Mouse (Mus musculus) adrenal gland, postnatal 36 days (tissue): Measurements from ENCODE around the gene Fam241b. TPM values are rescaled to one million over a fixed set of nuclear protein-coding genes. Genes with fewer than 3 reads are reported as not detected.
A peak's percentile ranks its signal among the peaks of the same experiment; 100 is the strongest.
"Not testable (repeated sequence)": the region's sequence is repeated elsewhere in the genome, so short reads cannot be mapped to it uniquely, and the experiment has no call there.

Experiments used
- DNase-seq, 2 experiments: peaks; one replicate each; pipeline ENCODE4 v3.0.0; 2021; ENCODE audit warnings: mixed read lengths in 1 of 2
- total RNA-seq, 2 experiments: library from RNA; stranded (reverse); gene quantifications; 2 replicates each; pipeline ENCODE4 v1.2.3; 2021

Gene Fam241b
- total RNA-seq, 2 experiments from 2014 or later, result 2.2 to 5.5 TPM

- no peak for DNase-seq
Observed at GRCm38 (mm10) chr10:62128316-62128951, 15.3 kb downstream of the Fam241b start.

DNA sequence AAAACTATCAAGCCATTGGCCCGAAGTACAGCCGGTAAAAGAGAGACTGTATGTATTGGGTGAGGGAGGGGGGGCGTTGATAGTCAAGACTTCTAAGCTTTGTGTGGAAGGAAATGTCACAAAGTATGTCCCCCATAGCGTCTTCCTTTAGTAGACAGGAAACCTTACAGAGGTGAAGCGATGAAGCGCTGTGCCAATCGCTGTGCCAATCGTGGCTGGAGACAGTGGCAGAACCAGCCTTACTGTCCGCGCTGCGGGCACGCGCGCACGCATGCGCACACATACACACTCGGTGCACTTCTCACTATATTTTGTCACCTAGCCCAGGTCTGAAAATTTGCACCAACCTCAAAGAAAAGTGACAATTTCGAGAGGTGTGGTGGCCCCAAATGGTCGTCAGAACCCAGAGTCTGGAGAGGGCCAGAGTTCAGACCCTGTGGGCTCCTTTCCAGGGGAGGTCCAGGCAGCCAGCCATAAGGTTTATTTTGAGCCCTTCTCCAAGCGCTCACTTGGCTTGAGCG lies 15.9 kb downstream of the Fam241b start:
- no peak for DNase-seq

DNA sequence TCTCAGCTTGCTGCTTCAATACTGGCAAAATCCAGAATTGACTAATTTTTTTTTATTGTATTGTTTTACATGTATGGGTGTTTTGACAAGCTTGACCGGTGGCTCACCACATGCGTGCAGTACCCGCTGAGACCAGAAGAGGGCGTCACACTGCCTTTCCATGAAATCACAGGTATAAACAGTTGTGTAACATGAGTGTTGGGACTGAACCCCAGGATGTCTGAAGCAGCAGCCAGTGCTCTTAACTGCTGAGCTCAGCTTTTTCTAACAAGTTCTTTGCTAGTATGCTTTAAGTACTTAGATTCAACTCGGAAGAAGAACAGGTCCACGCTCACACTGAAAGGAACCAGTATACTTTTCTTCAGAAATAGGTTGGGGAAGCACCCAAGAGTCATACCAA lies 16.6 kb downstream of the Fam241b start:
- DNase-seq, result no peak

DNA sequence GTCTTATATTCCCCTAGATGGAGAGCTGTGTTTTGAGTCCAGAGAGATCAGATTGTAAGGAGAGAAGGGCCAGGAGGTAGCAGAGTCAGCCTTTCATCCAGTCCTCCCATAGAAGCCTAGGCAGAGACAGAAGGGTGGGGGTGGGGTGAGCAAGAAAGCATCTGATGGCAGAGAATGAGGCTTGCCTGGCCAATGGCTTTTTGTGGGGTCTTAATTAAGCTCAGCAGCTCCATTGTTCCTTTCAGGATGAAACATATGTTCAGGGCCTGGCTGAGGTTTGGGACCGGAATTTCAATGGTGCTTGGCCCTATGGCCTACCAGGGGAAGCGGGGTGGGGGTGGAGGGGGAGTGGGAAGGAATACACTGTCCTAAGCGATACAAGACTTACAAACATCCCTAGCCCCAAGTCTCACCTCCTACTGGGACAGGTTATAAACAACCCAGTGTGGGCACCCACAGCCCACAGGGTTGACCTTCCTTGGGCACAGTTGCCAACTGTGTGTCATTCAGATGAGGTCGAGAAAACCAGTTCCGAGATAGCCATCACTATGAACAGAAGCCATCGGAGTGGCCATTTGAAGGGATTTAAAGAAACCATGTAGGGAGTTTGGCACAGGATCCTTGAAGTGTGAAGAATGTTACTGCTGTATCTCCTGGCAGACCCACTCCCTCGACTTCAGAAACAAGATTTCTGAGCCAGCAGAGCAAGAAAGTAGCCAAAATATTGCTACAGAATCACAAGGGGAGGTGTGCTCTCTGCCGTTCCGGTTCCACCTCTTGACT lies 29.7 kb downstream of the Fam241b start:
- no peak for DNase-seq

GRCm38 (mm10) chr10:62111207-62111576 lies 32.5 kb downstream of the Fam241b start:
- no peak for DNase-seq

GRCm38 (mm10) chr10:62110504-62111206 lies 33.1 kb downstream of the Fam241b start:
- DNase-seq, result peak; percentile 90 to 93

- DNase-seq, result no peak
Observed at GRCm38 (mm10) chr10:62107048-62107447, 36.7 kb downstream of the Fam241b start.

GRCm38 (mm10) chr10:62104835-62105576 lies 38.7 kb downstream of the Fam241b start:
- peak; percentile 70 for DNase-seq

- peak; percentile 69 to 81 for DNase-seq
Observed at GRCm38 (mm10) chr10:62101504-62102439, 41.9 kb downstream of the Fam241b start.

DNA sequence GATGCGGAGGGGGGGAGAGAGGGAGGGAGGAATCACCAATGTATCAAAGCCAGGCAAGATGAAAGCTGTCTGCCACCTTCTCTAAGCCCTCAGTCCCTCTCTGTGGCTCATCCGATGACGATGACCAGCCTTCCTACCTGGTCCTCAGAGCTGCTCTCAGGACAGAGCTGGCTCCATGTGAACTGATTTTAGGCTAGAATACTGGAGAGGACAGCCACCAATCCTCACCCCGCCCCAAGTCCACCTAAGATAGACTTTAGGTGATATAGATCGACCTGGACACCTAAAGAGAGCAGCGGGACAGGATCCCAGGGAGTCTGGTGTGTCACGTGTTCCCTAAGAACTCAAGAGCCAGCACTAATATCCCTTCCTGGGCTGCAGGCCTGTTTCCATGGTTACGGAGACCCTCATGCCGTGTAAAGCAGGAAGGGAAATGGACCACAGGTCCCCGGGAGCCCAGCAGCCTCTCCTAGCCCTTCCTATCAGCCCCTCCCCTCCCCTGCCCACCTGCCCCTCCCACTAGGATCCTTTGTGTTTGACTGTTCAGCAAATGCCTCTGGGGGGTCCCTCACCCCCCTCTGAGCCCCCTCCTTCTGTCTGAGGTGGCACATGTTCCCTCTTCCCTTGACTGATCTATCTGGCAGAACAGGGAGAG lies 43.8 kb downstream of the Fam241b start:
- no peak for DNase-seq

- no peak for DNase-seq
Observed at GRCm38 (mm10) chr10:62094401-62094800, 49.3 kb downstream of the Fam241b start.

DNA sequence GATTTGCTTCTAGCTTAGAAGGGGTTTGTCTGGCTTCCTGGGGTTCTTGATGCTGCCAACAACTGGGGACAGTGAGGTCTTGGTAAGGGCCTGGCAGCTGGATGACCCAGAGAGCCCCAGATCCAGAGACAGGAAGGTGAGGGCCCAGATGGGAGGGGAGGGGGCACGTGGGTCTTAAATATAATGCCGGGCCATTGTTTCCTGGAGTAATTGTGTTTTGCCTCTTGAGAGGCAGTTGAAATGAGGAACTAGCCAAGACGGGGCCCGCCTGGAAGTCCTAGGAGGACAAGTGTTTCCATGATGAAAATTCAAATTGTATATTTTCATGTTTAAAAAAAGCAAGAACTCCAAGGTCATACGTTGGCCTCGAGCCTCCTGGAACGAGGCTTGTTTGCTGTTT lies 49.8 kb downstream of the Fam241b start:
- no peak for DNase-seq

GRCm38 (mm10) chr10:62089486-62089885 lies 54.2 kb downstream of the Fam241b start:
- DNase-seq, result no peak

GRCm38 (mm10) chr10:62089071-62089470 lies 54.6 kb downstream of the Fam241b start:
- DNase-seq, result no peak

GRCm38 (mm10) chr10:62088411-62088810 lies 55.3 kb downstream of the Fam241b start:
- DNase-seq, result peak; percentile 35 to 43

- DNase-seq, result no peak
Observed at GRCm38 (mm10) chr10:62086826-62087225, 56.9 kb downstream of the Fam241b start.

- DNase-seq, result no peak
Observed at GRCm38 (mm10) chr10:62086044-62086443, 57.7 kb downstream of the Fam241b start.

GRCm38 (mm10) chr10:62076248-62077134 lies 67.2 kb downstream of the Fam241b start:
- no peak for DNase-seq

DNA sequence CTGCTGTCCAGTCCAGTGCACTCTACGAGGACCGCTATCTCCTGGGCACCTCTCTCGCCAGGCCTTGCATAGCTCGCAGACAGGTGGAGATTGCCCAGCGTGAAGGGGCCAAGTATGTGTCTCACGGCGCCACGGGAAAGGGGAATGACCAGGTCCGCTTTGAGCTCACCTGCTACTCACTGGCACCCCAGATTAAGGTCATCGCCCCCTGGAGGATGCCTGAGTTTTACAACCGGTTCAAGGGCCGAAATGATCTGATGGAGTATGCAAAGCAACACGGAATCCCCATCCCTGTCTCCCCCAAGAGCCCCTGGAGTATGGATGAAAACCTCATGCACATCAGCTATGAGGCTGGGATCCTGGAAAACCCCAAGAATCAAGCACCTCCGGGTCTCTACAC lies 72.4 kb downstream of the Fam241b start:
- not testable (repeated sequence) for DNase-seq
